Mouse (Mus musculus) gonadal fat pad, adult 2 months (tissue): Measurements from ENCODE around the gene Pld4. TPM values are rescaled to one million over a fixed set of nuclear protein-coding genes. Genes with fewer than 3 reads are reported as not detected.

Experiments
- DNase-seq: peaks from one replicate; pipeline ENCODE4 v3.0.0-alpha.2; 2012; ENCODE audit warnings: low read depth
- polyA plus RNA-seq: library from polyadenylated mRNA; depleted of rRNA; stranded (reverse); fragments of >200 nt; gene quantifications from 2 replicates; pipeline ENCODE4 v1.2.3, GENCODE M21; 2012

Gene Pld4
- polyA plus RNA-seq, 1 experiment, result 55.4 TPM

DNA sequence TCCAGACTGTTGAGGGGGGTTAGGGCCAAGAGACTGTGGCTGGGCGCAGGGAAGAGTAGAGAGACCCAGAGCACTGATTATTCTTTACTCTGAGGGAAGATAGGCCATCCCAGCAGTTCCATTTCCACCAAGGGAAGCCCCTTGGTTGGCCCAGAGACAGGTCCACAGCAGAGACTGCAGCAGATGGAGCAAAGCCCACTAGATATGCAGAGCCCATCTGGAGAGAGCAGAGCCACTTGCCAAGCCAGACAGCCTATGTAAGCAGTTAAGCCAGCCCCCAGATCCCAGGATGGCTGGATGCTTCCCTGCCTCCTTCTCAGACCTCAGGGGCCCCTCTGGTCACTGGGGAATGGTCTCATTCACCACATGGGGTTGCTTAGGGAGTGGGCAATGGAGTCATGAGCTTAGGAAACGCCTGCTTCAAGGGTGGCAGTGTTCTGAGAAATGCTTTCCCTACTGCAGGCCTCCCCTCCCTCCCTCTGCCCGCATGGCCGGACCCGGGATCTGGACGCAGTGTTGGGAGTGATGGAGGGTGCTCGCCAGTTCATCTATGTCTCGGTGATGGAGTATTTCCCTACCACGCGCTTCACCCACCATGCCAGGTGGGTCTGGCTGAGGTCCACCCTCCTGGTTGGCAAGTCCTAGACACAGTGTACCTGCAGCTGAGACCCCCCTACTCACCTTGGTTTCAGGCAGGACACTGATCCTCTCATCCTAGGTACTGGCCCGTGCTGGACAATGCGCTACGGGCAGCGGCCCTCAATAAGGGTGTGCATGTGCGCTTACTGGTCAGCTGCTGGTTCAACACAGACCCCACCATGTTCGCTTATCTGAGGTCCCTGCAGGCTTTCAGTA is 6.8 kb downstream of the Pld4 start:
- no peak for DNase-seq

DNA sequence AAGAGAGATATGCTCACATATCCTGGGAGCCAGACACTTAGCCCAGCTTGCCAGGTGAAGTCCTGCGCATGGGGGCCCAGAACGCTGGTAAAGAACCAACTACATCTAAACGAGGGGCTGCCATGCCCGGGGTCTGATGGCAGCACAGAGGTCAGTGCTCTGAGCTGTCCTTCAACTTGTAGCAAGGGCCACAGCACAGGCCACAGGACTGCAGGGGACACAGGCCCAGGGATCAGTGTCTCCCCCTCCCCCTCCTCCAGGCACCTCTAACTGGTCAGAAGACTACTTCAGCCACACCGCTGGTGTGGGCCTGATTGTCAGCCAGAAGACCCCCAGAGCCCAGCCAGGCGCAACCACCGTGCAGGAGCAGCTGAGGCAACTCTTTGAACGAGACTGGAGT is 7.7 kb downstream of the Pld4 start:
- no peak for DNase-seq

DNA sequence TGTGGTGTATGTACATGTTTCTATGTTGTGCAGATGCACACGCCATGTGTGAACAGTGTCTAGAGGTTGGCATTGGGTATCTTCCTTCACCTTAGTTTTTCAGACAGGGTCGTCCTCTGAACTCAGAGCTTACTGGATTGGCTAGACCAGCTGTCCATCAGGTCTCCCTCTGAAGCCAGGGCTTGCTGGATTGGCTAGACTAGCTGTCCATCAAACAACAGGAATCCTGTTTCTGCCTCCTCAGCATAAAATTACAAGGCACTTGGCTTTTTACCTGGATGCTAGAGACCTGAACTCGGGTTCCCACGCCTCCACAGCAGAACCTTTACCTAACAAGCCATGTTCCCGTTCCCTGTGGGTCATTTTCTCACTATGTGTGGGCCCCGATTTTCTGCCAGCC is 8.6 kb downstream of the Pld4 start:
- DNase-seq, result no peak

DNA sequence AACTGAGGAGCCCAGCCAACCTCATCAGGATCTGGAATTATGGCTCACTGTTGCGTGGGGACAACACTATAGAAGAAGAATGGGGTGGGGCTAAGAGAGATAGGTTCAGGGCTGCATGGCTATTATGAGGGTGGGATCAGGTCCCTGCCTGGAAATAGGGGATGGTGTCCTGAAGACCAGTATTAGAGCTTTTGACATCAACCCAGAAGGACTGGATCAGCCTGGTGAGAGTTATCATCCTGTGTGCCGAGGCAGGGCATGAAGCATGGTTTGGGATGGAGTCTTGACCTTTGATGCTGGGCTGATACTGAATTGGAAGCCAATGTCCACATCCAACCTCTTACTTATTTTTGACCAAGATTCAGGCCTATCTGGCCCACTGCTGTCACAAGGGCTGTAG is 9.3 kb downstream of the Pld4 start:
- DNase-seq, result no peak

DNA sequence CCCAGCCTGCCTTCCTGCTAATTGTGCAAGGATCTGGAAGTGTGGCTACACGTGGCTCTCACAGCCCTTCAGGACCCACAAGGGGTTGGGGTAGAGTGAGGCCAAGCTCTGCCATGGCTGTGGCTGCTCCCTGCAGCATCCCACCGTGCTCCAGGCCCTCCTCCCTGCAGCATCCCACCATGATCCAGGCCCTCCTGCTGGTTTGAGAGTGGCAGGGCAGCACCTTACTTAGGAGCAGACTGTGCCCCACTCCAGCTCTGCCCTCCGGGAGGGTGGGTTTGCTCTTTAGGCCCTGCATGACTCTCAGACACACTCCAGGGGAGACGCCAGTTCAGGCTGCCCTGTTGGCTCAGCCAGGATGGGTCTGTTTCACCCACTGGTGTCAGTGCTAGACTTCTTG is 9.9 kb downstream of the Pld4 start:
- DNase-seq, result no peak

DNA sequence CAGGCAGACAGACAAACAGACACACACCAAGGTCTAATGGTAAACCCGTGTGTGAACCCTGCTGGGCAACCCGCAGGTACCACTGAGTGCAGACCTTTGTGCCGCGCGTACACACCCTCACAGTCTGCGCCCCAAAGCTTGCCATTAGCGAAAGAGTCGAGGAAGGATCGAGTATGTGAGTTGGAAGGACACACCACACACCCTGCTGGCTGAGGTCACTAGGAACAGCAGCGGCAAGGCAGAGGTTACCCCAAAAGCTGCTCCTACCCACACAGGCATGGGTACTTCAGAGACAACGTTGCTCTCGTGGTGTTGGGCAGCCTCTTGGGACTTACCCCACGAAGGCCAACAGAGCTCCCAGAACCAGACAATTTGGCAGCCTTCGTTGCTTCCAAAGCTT is 11.9 kb downstream of the Pld4 start:
- DNase-seq, result no peak

DNA sequence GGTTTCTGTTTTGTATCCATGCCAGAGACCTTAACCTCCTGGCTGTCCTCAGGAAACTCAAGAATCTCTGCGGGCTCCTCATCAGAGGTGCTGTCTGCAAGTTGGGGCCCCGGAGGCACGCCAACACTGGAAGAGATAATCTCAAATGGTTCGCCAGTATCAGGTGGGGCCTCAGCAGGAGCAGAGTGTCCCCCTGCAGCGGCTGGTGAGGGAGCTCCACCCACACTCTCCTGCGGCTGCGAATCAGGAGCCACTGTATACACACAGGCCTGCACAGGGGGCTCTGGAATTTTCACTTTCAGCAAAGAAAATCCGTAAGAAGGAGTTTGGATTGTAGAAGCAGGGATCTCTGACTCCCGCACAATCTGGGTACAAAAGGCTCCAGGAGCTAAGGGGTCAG is 12.9 kb downstream of the Pld4 start:
- no peak for DNase-seq

DNA sequence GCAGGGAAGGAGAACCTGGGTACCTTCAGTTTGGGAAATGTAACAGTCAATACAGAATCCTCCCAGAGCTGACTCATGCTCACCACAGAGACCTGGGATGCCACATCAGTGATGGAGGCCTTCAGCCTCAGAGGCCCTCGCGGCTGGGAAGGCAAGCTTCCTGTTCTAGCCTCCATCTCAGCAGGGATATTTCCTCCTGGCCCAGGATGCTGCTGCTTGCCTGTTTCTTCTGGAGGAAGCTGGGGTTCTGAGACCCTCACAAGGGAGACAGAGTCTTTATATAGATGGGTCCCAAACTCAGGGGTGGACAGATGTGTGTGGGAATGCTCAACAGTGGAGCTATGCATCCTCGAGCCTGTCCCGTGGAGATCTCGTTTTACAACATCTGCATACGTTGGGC is 13.6 kb downstream of the Pld4 start:
- DNase-seq, result no peak

DNA sequence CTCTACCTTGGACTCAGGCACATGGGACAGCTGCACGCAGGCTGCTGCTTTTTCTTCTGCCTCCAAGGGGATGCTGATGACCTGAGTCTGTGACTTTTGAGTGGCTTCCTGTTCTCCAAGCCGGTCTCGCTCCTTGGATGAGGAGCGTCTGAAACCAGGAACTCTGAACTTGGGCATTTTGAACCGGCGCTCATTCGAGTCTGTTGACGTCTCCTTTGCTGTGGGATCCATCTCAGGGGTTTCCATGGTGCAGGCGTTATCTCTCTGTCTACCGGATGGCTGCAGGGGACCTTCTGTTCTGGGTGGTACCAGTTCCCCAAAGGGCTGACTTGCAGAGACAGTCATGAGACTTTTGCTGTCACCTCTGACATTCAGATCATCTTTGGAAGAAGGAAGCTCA is 14.0 kb downstream of the Pld4 start:
- no peak for DNase-seq

DNA sequence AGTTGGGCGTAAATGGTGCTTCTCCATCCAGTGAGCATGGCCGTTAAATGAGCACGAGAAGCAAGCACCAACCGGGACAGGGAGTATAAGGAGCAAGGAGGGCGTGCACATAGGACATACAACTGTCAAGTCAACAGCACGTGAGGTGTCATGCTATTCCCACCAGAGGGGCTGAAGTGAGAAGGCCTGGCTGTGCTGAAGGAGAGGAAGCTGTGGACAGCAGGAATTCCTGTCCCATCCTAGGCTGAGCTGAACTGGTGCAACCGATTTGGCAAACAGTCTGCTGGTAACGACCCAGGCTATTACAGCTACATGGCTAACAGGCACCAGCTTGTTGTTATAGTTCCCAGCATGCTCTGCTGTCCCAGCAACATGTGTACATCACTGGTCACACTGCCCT is 30.6 kb downstream of the Pld4 start:
- no peak for DNase-seq

DNA sequence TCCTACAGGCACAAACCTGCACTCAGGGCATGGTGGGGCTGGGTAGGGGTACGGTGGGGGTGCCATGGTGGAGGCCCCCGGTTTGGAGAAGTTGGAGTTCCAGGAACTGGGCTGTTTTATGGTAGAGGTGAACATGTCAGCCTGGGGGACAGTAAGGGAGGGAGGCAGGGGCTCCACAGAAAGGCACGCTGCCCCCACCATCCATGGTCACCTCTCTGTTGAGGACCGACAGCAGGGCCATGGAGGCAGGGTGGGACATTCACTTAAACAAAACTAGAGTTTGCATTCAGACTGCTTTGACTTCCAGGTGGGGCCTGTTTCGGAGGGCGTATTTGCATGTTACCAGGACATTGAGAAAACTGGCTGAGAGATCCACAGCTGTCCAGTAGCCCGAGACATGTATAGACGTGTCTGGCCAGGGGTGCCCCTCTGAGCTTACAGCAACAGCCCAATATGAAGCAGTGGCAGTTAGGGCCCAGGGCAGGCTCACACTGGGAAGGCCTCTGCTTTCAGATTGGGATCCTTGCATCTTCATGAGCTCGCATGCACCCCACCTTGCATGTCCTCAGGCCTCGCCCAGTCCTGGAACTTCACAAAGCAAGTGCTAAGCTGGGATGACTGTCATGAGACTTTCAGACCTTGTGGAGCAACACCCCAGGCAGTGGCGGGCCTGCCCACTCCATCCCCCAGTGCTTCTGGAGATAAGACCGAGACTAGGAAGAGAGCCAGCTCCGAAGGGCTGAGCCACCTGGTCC is 33.3 kb downstream of the Pld4 start:
- no peak for DNase-seq

DNA sequence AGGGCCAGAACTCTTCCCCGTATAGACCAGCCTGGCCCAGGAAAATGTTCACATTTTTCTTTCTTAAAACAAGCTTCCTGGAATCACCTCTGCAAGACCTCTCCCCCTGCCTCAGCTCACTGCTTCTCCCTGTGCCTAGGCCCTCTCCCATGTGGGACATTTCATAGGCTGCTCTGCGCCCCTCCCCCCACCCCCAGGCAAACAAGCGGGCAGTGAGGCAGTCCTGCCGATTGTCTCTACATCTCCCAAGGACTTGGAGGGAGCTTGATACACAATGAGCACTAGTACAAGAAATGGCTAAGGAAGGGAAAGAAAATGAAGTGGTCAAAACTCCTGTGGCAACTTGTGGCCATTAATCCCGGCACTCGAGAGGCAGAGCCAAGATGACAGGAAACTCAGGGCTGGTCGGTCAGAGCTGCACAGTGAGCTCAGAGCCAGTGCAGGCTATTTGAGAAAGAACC is 33.9 kb downstream of the Pld4 start:
- DNase-seq, result no peak

DNA sequence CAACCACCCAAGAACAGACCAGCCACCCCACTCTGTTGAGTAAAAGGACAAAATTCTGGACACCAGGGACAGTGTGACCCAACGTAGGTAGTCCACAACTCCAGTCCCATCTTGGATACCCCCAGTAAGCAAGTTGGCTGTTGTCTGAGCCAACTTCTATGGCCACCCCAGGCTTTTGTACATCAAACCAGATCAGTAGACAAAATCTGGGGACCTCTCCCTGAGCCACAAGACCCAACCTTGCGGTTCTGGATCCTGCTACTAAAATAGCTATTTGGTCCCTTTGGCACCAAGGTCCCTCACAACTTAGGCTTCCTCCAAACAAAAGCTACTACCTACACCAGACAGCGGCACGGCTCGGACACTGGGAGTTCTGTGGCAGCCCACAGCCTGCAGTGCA is 34.5 kb downstream of the Pld4 start:
- DNase-seq, result no peak

DNA sequence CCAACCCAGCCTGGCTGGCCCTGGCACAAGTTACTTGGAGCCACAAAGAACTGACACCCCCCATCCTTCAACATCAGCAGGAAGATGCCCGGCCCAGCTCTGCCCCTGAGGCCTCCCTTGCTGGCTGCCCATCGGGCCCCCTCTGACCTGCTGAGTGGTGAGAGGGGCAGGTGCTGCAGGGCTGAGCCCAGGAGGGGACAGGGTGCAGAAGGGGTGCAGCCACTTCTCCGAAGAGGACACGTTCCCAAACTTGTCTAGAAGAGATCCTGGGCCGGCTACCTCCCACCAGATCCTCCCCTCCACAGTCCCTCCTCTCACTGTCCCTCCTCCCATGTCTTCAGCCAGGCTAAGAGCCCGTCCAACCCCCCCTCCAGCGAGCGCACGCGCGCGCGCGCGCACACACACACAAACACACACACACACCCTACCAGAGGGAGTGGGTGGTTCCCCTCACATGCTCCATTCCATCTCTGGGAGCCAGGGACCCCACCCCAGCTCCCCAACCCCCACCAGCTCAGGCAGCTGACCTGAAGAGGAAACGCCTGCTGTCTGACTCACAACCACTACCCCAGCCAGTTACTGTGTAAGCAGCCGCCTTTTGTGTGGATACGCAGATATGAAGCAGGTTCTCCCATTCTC is 35.1 kb downstream of the Pld4 start:
- DNase-seq, result no peak

DNA sequence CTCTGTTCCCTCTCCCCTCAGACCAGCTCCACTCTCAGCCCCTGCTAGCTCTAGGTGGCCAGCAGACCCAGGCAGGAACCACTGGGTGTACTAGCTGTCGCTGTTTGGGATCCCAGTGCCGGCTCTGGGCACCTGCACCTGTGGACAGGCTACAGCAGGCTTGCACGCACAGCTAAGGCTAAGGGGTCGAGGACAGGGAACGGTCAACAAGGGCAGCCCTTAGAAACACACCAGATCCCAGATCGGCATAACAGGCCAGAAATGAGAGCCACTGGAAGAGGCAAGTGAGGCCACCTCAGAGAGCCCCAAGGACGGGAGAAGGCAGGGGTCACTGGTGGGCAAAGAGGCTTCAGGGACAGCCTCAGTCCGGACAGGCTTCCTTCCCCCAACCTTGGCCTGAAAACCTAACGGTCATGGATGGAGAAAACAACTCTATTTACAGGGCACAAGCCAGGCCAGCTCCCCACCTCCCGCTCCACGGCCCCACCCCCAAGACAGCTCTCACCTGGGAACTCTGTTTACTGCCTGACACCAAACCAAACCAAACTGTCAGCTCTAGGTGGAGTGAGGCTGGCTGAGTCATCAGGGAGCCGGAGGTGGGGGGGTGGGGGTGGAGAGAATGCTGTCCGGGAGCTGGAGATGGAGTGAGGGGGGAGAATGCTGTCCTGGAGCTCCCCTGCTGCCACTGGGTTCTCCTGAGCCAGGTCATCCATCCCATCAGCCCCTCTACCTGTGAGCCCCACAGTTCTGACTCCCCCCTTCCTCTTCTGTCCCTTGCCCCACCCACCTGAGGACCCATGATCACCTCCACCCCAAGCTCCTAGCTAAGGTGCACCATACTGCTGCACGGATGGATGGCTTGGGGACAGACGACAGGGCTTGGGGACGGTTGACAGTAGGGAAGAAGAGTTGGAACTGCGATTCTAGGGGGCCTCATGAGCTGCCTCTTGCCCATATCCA is 36.4 kb downstream of the Pld4 start:
- no peak for DNase-seq

DNA sequence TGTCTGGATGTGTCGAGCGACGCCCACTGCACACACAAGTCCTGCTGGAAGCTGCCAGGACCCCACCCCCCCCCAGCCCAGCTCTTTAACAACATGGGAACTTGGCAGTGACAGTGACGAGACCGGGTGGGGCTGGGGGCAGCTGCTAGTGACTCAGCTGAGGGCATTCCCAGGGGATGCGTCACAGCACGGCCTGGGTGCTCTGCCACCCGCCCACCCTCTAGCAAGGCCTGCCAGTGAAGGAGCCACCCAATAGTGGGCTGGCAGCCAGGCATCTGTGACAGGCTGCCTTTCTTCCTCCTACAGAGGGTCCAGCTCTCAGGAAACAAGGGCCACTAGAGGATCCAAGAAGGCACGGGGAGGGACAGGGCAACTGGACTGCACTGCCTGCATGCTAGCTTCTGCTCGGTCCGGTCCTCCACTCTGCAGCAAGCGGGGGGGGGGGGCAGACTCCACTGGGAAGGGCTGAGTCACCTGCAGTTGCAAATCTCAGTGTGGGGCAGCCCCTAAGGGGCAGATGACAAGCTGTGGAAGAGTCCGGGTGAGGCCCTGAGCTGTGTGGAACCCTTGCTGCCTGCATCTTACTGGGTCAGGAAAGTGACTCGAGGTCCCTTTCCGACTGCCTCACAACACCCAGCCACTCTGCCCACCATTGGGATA is 37.3 kb downstream of the Pld4 start:
- no peak for DNase-seq

DNA sequence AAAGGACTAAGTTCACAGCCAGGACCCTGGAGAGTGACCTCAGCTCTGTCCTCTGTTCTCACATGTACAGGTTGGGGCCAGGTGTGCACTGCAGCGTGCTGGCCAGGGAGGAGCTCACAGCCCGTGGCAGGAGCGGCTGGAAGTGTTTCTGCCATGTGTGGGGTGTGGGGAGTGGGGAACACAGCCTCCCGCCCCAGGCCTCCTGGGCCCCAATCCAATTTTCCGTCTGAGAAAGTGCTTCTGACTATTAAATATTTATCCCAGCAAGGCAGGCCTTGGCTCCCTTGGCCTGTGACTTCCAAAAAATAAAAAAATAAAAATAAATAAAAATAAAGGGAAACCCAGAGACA is 37.9 kb downstream of the Pld4 start:
- DNase-seq, result no peak

DNA sequence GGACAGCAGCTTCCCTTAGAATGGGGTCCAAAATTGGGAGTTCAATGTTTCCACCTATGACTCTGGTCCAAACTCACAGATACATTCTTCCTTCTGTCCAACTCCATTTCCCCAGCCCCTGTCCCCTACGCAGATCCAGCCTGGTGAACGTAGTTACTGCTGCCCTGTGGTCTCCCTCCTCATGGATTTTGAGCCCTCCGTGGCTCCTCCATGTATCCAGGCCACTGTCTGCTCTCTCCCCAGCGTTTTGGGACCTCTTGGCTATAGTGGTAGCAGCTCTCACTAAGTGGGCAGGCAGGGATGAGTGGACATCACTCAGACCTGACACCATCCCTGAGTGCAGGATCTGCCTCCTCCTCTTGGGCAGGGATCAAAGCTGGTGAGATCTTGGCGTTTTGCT is 38.3 kb downstream of the Pld4 start:
- DNase-seq, result no peak

DNA sequence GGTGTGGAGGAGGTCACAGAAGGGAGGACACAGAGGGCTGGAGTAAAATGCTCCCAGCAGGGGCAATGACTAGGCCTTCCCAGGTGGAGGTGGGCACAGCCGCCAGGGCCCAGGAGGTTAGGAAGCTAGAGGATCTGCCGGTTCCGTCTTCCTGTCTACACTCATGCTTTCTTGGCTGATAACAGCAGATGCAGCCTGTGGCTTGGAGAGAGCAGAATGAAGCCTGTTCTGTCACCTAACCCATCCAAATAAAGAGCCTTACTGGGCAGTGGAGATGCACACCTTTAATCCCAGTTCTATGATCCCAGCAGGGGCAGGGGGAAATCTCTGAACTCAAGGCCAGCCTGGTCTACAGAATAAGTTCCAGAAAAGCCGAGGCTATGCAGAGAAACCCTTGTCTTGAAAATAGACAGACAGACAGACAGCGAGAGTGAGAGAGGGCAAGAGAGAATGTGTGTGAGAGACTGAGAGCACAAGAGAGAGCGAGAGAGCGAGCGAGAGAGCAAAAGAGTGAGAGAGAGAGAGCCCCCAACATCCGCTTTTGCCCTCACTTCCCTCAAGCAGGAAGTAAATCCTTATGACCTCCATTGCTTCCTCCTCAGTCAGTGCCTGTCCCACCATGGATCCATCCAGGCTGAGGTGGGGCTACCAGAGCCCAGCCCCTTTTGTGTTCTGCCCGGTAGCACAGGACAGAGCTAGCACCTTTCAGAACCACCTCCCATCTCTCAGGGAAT is 38.9 kb downstream of the Pld4 start:
- no peak for DNase-seq

DNA sequence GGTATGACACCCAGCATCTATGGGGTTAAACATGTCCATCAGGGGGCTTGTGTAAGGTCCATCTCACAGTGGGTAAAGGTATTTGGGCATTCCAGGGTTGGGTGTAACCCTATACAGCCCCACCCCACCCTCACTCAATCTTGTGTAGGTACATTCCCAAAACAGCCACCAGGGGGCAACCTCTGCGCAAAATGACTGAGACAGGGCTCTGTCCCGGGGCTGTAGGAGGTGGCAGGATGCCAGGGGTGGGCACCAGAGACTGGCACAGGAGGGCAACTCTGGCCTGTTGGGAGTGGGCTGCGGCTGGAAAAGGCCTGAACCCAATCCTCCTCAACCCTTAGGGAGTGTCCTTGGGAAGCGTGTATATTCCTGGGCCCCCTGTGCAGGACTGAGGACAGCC is 40.0 kb downstream of the Pld4 start:
- DNase-seq, result no peak
